Mouse (Mus musculus) stomach, embryonic 14.5 days (tissue): ENCODE data around the gene Slc44a1. TPM values are rescaled to one million over a fixed set of nuclear protein-coding genes. Genes with fewer than 3 reads are reported as not detected.

Experiments used
- ATAC-seq: fragments of 200-750 bp; cut with Nextera tagmentation; 2 replicates; pipeline ENCODE4 v1.8.0; 2017; ENCODE audit warnings: low read depth, moderate TSS enrichment; ENCODE audit not compliant: insufficient number of reproducible peaks, insufficient read depth, low FRiP score
- H3K27ac ChIP-seq: fragments of 300-500 bp; sonication (generic); 2 replicates; pipeline ENCODE4 v1.5.1; 2014; ENCODE audit warnings: mild to moderate bottlenecking, low read length, moderate library complexity, mixed read lengths
- H3K27me3 ChIP-seq: fragments of 300-500 bp; sonication (generic); 2 replicates; pipeline ENCODE4 v1.6.1; 2014; ENCODE audit warnings: low read length, control low read depth, mixed read lengths; ENCODE audit not compliant: control insufficient read depth, insufficient read depth
- H3K36me3 ChIP-seq: fragments of 300-500 bp; sonication (generic); 2 replicates; pipeline ENCODE4 v1.6.1; 2014; ENCODE audit warnings: mild to moderate bottlenecking, control low read depth, low read length, moderate library complexity, mixed read lengths; ENCODE audit not compliant: control insufficient read depth, insufficient read depth
- H3K4me1 ChIP-seq: fragments of 300-500 bp; sonication (generic); 2 replicates; pipeline ENCODE4 v1.6.1; 2014; ENCODE audit warnings: low read length, control low read depth, mixed read lengths; ENCODE audit not compliant: control insufficient read depth, insufficient read depth
- H3K4me2 ChIP-seq: fragments of 300-500 bp; sonication (generic); replicated peaks from 2 replicates; pipeline ENCODE4 v1.6.1; 2014; ENCODE audit warnings: low read depth, low read length, control low read depth
- H3K4me3 ChIP-seq: fragments of 300-500 bp; sonication (generic); 2 replicates; pipeline ENCODE4 v1.5.1; 2014; ENCODE audit warnings: low read depth, low read length, control low read depth
- H3K9ac ChIP-seq: fragments of 300-500 bp; sonication (generic); replicated peaks from 2 replicates; pipeline ENCODE4 v1.6.1; 2014; ENCODE audit warnings: low read depth, mild to moderate bottlenecking, control low read depth, low read length, moderate library complexity, mixed read lengths
- H3K9me3 ChIP-seq: fragments of 300-500 bp; sonication (generic); 2 replicates; pipeline ENCODE4 v1.6.1; 2016; ENCODE audit warnings: low read depth, low read length, control low read depth; ENCODE audit not compliant: control insufficient read depth
- WGBS: fragments of 180-500 bp; shearing (Covaris S2); extraction: QIAGEN DNeasy Blood & Tissue Kit; methylation state at CpG from one replicate; pipeline ENCODE4 v1.1.7; 2014; 5-methylcytosine and 5-hydroxymethylcytosine counted together
- polyA plus RNA-seq: library from polyadenylated mRNA; unstranded; fragments of >200 nt; fragmentation: Nextera tagmentation; extraction: Ambion mirVana; gene quantifications from 2 replicates; pipeline ENCODE4 v1.2.1, GENCODE M21; 2014

Slc44a1 gene
- polyA plus RNA-seq, 1 experiment from 2014 or later: 39.4 TPM

GRCm38 (mm10) chr4:53637269-53637909 is 197.2 kb downstream of the Slc44a1 start:
- 54% methylated on average over 7 of the region's 7 CpGs for WGBS
- Histone ChIP-seq H3K4me3 (no peak overlapping the region), H3K4me2 (no peak overlapping the region), H3K27ac (no peak overlapping the region), H3K9me3 (peaks cover 7% of the 10 kb centered on the region; the same call in 1 of the 2 replicates), H3K9ac (no peak overlapping the region), H3K27me3 (no peaks in the 10 kb centered on the region), H3K4me1 (peaks cover 5% of the 10 kb centered on the region; the same call in 1 of the 2 replicates), H3K36me3 (no peaks in the 10 kb centered on the region)
- ATAC-seq: 0 out of 2 replicates have a peak, but pooled peaks have one; percentile 42

GRCm38 (mm10) chr4:53638549-53639123 is 198.4 kb downstream of the Slc44a1 start:
- H3K36me3 ChIP-seq: no peaks in the 10 kb centered on the region
- peaks cover 7% of the 10 kb centered on the region; the same call in 1 of the 2 replicates for H3K9me3 ChIP-seq
- ATAC-seq: no peak; the same call in 1 of the 2 replicates
- H3K4me1 ChIP-seq: peaks cover 5% of the 10 kb centered on the region; the same call in 1 of the 2 replicates
- no peak overlapping the region for H3K9ac ChIP-seq
- no peaks in the 10 kb centered on the region for H3K27me3 ChIP-seq
- WGBS: 85% methylated on average over 7 of the region's 7 CpGs
- H3K4me3 ChIP-seq: no peak overlapping the region
- H3K27ac ChIP-seq: no peak overlapping the region
- no peak overlapping the region for H3K4me2 ChIP-seq

DNA sequence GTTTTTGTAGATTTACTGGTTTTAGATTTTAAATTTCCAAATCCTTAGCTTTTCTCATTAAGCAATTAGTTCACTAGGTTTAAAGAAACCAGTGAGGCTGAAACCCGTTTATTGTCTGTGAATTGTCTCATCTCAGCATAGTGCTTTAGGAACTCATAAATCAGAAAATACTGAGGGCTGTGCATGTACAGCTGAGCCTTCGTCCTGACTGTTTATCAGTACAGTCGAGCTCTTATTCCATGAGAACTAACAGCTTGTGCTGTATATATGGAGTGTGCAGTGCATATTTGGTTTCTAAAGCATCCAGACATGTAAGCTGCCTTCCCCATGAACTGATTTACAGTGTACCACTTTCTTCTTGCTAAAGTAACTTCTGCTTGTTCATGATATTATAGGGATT is 217.8 kb downstream of the Slc44a1 start:
- Histone ChIP-seq H3K36me3 (no peaks in the 10 kb centered on the region), H3K27ac (no peak overlapping the region), H3K27me3 (no peaks in the 10 kb centered on the region), H3K4me2 (no peak overlapping the region), H3K9me3 (no peaks in the 10 kb centered on the region), H3K9ac (no peak overlapping the region), H3K4me1 (no peaks in the 10 kb centered on the region), H3K4me3 (no peak overlapping the region)
- WGBS: 40% methylated on average over 3 of the region's 3 CpGs
- ATAC-seq: no peak

DNA sequence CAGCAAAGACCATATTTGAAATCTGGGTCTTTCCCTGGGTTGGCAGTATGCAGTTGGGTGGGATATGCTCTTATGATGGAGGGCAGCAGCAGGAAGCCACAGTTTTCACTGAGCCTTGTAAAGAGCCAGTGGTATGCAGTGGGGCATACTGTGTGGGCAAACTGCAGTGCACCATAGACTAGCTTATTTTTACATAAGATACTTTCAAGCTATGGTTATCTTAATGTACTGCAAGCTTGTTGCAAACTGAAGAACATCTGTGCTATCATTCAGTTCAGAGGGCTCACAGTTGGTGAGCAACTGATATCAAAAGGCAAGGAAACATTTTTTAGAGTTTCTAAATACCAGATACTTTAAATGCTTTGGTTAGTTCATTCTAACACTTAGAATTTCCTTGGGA is 220.5 kb downstream of the Slc44a1 start:
- Histone ChIP-seq H3K9ac (no peak overlapping the region), H3K4me3 (no peak overlapping the region)
- no peak for ATAC-seq

More for the DNA sequence above, 220.5 kb downstream of the Slc44a1 start:
- Histone ChIP-seq H3K27me3 (no peaks in the 10 kb centered on the region), H3K9me3 (no peaks in the 10 kb centered on the region), H3K4me1 (no peaks in the 10 kb centered on the region), H3K4me2 (no peak overlapping the region), H3K36me3 (no peaks in the 10 kb centered on the region), H3K27ac (no peak overlapping the region)

Other genes with a start within 250 kb of the Slc44a1 start
- 11.1 and 11.4 TPM in 2 replicates for gene Fsd1l, start 191.1 kb downstream of the Slc44a1 start, polyA plus RNA-seq